Mouse (Mus musculus) 416B (cell line): ENCODE data around the gene Gm4553.
"Not testable (repeated sequence)": the region's sequence is repeated elsewhere in the genome, so short reads cannot be mapped to it uniquely, and the experiment has no call there.

Experiments used
- DNase-seq: peaks from one replicate; pipeline ENCODE4 v3.0.0; 2011; ENCODE audit warnings: low read depth

Gm4553 gene

GRCm38 (mm10) chr7:142134206-142134995 lies 31.1 kb downstream of the Gm4553 start:
- DNase-seq, result no peak

- peak; percentile 19 for DNase-seq
Measured at GRCm38 (mm10) chr7:142128843-142129242, 36.7 kb downstream of the Gm4553 start.

- DNase-seq, result not testable (repeated sequence)
Measured at GRCm38 (mm10) chr7:142120629-142121028, 44.9 kb downstream of the Gm4553 start, which contains the start of gene Gm45618. Gene Gm45618 (minus strand): TSS chr7:142120729.

- DNase-seq, result peak; percentile 26
Measured at GRCm38 (mm10) chr7:142119632-142120031, 45.9 kb downstream of the Gm4553 start.
